34 mouse cellular contexts compared by ENCODE assay signal in the genomic region with DNA sequence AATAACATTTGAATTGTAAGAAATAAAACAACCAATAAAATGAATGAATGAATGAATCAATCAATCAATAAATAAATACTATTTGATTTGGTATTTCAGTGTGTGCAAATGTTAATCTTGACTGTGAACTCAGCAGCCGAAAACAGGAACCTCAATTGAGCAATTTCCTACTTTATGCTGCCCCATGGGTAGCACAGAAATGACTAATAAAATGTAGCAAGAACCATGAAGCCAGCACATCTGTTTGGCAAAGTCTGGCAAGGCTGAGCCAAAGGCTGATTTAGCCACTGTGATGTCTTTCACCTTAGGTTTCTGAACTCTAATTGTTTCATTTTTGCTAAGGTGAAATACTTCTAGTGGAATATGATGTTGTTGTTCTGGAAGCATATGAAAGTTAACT. TPM values are rescaled to one million over a fixed set of nuclear protein-coding genes. Genes with fewer than 3 reads are reported as not detected.
A peak's percentile ranks its signal among the peaks of the same experiment; 100 is the strongest.
DNase-seq lines count a peak whose midpoint lies in the region; ATAC-seq and TF ChIP-seq lines count a peak whose summit lies in the region.
"Had no signal": no experiment of that assay in that cellular context is flagged by ENCODE, and none has a peak within 500 bp of the region (broad histone marks: within the 10 kb centered on the region; RNA-seq: fewer than 3 reads in every experiment).

No protein-coding gene starts in this region.

- H3K79me2 ChIP-seq in macrophage (ENCODE audit: inconsistent target), result no peaks in the 10 kb centered on the region

- H3K27me3 ChIP-seq in liver, postnatal 0 days (ENCODE audit: insufficient read depth, low read length), result no peaks in the 10 kb centered on the region
- no peaks in the 10 kb centered on the region for H3K27me3 ChIP-seq in neural tube, embryonic 15.5 days (replicated peaks)
- H3K27me3 ChIP-seq: forebrain, embryonic 13.5 days; hindbrain, embryonic 13.5 days; limb, embryonic 12.5 days; liver, embryonic 13.5 days; megakaryocyte, embryonic 14.5 days; midbrain, embryonic 12.5 days; neural tube, embryonic 13.5 days had no signal

- WGBS in liver, postnatal 0 days (ENCODE audit: insufficient replicate concordance), result 33% methylated on average over 1 of the region's 1 CpGs
- WGBS in macrophage (ENCODE audit: missing documents), result 0% methylated on average over 1 of the region's 1 CpGs
- WGBS in neural tube, embryonic 15.5 days, result 84% methylated on average over 1 of the region's 1 CpGs

- no peak overlapping the region for H3K4me2 ChIP-seq in liver, postnatal 0 days (ENCODE audit: low read depth, low read length)
- no peak overlapping the region for H3K4me2 ChIP-seq in neural tube, embryonic 15.5 days
- H3K4me2 ChIP-seq: forebrain, embryonic 13.5 days; heart, embryonic 11.5 days; hindbrain, embryonic 13.5 days; limb, embryonic 12.5 days; liver, embryonic 13.5 days; lung, embryonic 14.5 days; midbrain, embryonic 12.5 days; neural tube, embryonic 13.5 days had no signal

- no peak overlapping the region for H3K9ac ChIP-seq in liver, postnatal 0 days (replicated peaks)
- no peak overlapping the region for H3K9ac ChIP-seq in neural tube, embryonic 15.5 days (replicated peaks)
- H3K9ac ChIP-seq: forebrain, embryonic 13.5 days; hindbrain, embryonic 13.5 days; limb, embryonic 12.5 days; liver, embryonic 13.5 days; lung, embryonic 14.5 days; midbrain, embryonic 12.5 days; neural tube, embryonic 13.5 days had no signal

- no peak for DNase-seq in liver, postnatal 0 days
- DNase-seq in liver (no peak), A20 (ENCODE audit: low read depth, low spot score) (peak; percentile 15)
- DNase-seq in skeletal muscle tissue, adult 2 months (ENCODE audit: low read depth, low spot score), result peak; percentile 10
- DNase-seq: adrenal gland, postnatal 14 days; cerebellum, adult 2 months; cerebellum, postnatal 14 days; gastrocnemius, postnatal 14 days; heart, adult 11 months; heart, postnatal 36 days; kidney, adult 9 months; kidney, postnatal 10 days; layer of hippocampus, adult 9-11 months; liver, embryonic 13.5 days; lung, embryonic 14.5 days; right cerebral cortex, postnatal 25 days; spleen, adult 18-20 months; thymus, postnatal 14 days had no signal

- H3K4me3 ChIP-seq in liver, postnatal 0 days (ENCODE audit: low read depth, low read length), result no peak overlapping the region
- no peak overlapping the region for H3K4me3 ChIP-seq in macrophage (ENCODE audit: inconsistent target)
- no peak overlapping the region for H3K4me3 ChIP-seq in neural tube, embryonic 15.5 days (replicated peaks)
- H3K4me3 ChIP-seq: forebrain, embryonic 13.5 days; hindbrain, embryonic 13.5 days; limb, embryonic 12.5 days; liver, embryonic 13.5 days; megakaryocyte, embryonic 14.5 days; midbrain, embryonic 12.5 days; neural tube, embryonic 13.5 days had no signal

- no peaks in the 10 kb centered on the region for H3K9me3 ChIP-seq in liver, postnatal 0 days (ENCODE audit: low read length)
- no peaks in the 10 kb centered on the region for H3K9me3 ChIP-seq in neural tube, embryonic 15.5 days (replicated peaks)
- H3K9me3 ChIP-seq: forebrain, embryonic 13.5 days; hindbrain, embryonic 13.5 days; liver, embryonic 13.5 days; megakaryocyte, embryonic 14.5 days; midbrain, embryonic 12.5 days; neural tube, embryonic 13.5 days had no signal

- peak; percentile 70 for ATAC-seq in liver, postnatal 0 days
- no peak for ATAC-seq in neural tube, embryonic 15.5 days (ENCODE audit: low FRiP score)
- no peak for ATAC-seq in inflammation-experienced regulatory T-cells, adult 6 months
- ATAC-seq: CD4-positive, CD25-positive, alpha-beta regulatory T cell, adult 4 months; forebrain, embryonic 13.5 days; intestine, postnatal 0 days had no signal

- H3K27ac ChIP-seq in liver, postnatal 0 days (ENCODE audit: low read depth), result no peak overlapping the region
- peak overlapping the region; percentile 87 for H3K27ac ChIP-seq in macrophage
- no peak overlapping the region for H3K27ac ChIP-seq in neural tube, embryonic 15.5 days (replicated peaks)
- H3K27ac ChIP-seq: forebrain, embryonic 13.5 days; hindbrain, embryonic 13.5 days; limb, embryonic 12.5 days; liver, embryonic 13.5 days; midbrain, embryonic 12.5 days; neural tube, embryonic 13.5 days had no signal

- no peaks in the 10 kb centered on the region for H3K4me1 ChIP-seq in liver, postnatal 0 days (ENCODE audit: insufficient read depth)
- H3K4me1 ChIP-seq in neural tube, embryonic 15.5 days, result no peaks in the 10 kb centered on the region
- H3K4me1 ChIP-seq: forebrain, embryonic 13.5 days; hindbrain, embryonic 13.5 days; limb, embryonic 12.5 days; liver, embryonic 13.5 days; megakaryocyte, embryonic 14.5 days; midbrain, embryonic 12.5 days; neural tube, embryonic 13.5 days had no signal

- no peaks in the 10 kb centered on the region for H3K36me3 ChIP-seq in liver, postnatal 0 days (replicated peaks; ENCODE audit: insufficient read depth, low read length)
- no peaks in the 10 kb centered on the region for H3K36me3 ChIP-seq in macrophage (ENCODE audit: inconsistent target)
- no peaks in the 10 kb centered on the region for H3K36me3 ChIP-seq in neural tube, embryonic 15.5 days
- H3K36me3 ChIP-seq: hindbrain, embryonic 13.5 days; limb, embryonic 12.5 days; liver, embryonic 13.5 days; midbrain, embryonic 12.5 days; neural tube, embryonic 13.5 days had no signal

- no peak for TF ChIP-seq CTCF in liver, postnatal 0 days (IDR thresholded peaks at IDR 0.05; ENCODE audit: low read depth)

- TF ChIP-seq EP300 in liver, postnatal 0 days (IDR thresholded peaks at IDR 0.05; ENCODE audit: low read depth), result no peak

RNA-seq across cellular contexts. Expression of a gene that starts 1.6 kb away (rescaled TPM):
- 0.15 and 0.22 TPM in 2 replicates for polyA plus RNA-seq in liver, postnatal 0 days (2015; fragmentation: Nextera tagmentation; extraction: Ambion mirVana)
- 1 to 10 TPM in 7 of 26 experiments, under 1 TPM in 8, not detected in 11; 0.40 to 5.2 (median 0.96) TPM for total RNA-seq in macrophage (2018; cell fraction: chromatin; rRNA removed)
- total RNA-seq in macrophage (2018; cell fraction: cytosol; rRNA removed), result 1 to 10 TPM in 15 of 26 experiments, under 1 TPM in 11; 0.28 to 4.3 (median 1.1) TPM
- total RNA-seq in macrophage (2018; cell fraction: nucleus; rRNA removed), result 1 to 10 TPM in 18 of 26 experiments, under 1 TPM in 5, not detected in 3; 0.52 to 6.9 (median 2.2) TPM
- polyA plus RNA-seq in macrophage (2018), result 0.72 to 1.8 TPM (median 1.6 TPM) in 3 replicates
- not detected in 2 replicates for polyA plus RNA-seq in neural tube, embryonic 15.5 days (2015; fragmentation: Nextera tagmentation; extraction: Ambion mirVana)
- under 1 TPM in 1 of 3 experiments, not detected in 2; 0.70 TPM for polyA plus RNA-seq in inflammation-experienced regulatory T-cells, adult 6 months (2017; shearing (Covaris generic))
- total RNA-seq: adrenal gland, postnatal 14 days; gastrocnemius, postnatal 14 days; heart, postnatal 36 days; left cerebral cortex, postnatal 25 days; midbrain, postnatal 0 days had no signal
- polyA plus RNA-seq: CD4-positive, CD25-positive, alpha-beta regulatory T cell, adult 4 months; cerebellum, adult 2 months; embryonic facial prominence, embryonic 11.5 days; forebrain, embryonic 13.5 days; heart, embryonic 11.5 days; hindbrain, embryonic 13.5 days; intestine, postnatal 0 days; limb, embryonic 12.5 days; liver, embryonic 13.5 days; lung, embryonic 14.5 days; midbrain, embryonic 12.5 days; midbrain, postnatal 0 days; neural tube, embryonic 13.5 days; stomach, embryonic 16.5 days had no signal

Comparison
In these comparisons a context has a peak if more than half of its experiments do, and no peak if none do; other contexts are left out.
1. DNase-seq: peak in A20 (single experiment) and skeletal muscle tissue, adult 2 months (single experiment); none in liver, postnatal 0 days (single experiment) and liver (single experiment).